Mouse (Mus musculus): ENCODE measurements at regions not wholly inside any gene's neighbourhood (a gene's known extent, or its start where the extent isn't known, plus 50 kb on each side); places are given as distances from the start of the nearest gene placed in this dataset.

GRCm38 (mm10) chr3:41276096-41276495, 193.2 kb upstream of the Pgrmc2 start:
- ATAC-seq (ENCODE audit: extremely low read depth, insufficient number of reproducible peaks, low FRiP score, poor library complexity, severe bottlenecking): no peak

GRCm38 (mm10) chr3:41268516-41268915, 185.7 kb upstream of the Pgrmc2 start:
- no peak for ATAC-seq (ENCODE audit: extremely low read depth, insufficient number of reproducible peaks, low FRiP score, poor library complexity, severe bottlenecking)

GRCm38 (mm10) chr3:41266216-41266615, 183.4 kb upstream of the Pgrmc2 start:
- ATAC-seq (ENCODE audit: extremely low read depth, insufficient number of reproducible peaks, low FRiP score, poor library complexity, severe bottlenecking): no peak

- ATAC-seq (ENCODE audit: extremely low read depth, insufficient number of reproducible peaks, low FRiP score, poor library complexity, severe bottlenecking): no peak
Observed at GRCm38 (mm10) chr3:41265399-41265798, 182.6 kb upstream of the Pgrmc2 start.

- no peak for ATAC-seq (ENCODE audit: extremely low read depth, insufficient number of reproducible peaks, low FRiP score, poor library complexity, severe bottlenecking)
Observed at GRCm38 (mm10) chr3:41258291-41258690, 175.4 kb upstream of the Pgrmc2 start.

- no peak for ATAC-seq (ENCODE audit: extremely low read depth, insufficient number of reproducible peaks, low FRiP score, poor library complexity, severe bottlenecking)
Observed at GRCm38 (mm10) chr3:41244960-41245359, 162.1 kb upstream of the Pgrmc2 start.

GRCm38 (mm10) chr3:41241856-41242552, 159.2 kb upstream of the Pgrmc2 start:
- ATAC-seq (ENCODE audit: extremely low read depth, insufficient number of reproducible peaks, low FRiP score, poor library complexity, severe bottlenecking): no peak

- no peak for ATAC-seq (ENCODE audit: extremely low read depth, insufficient number of reproducible peaks, low FRiP score, poor library complexity, severe bottlenecking)
Observed at GRCm38 (mm10) chr3:41239801-41240200, 157.0 kb upstream of the Pgrmc2 start.

- ATAC-seq (ENCODE audit: extremely low read depth, insufficient number of reproducible peaks, low FRiP score, poor library complexity, severe bottlenecking): no peak
Observed at GRCm38 (mm10) chr3:41239246-41239645, 156.4 kb upstream of the Pgrmc2 start.

- ATAC-seq (ENCODE audit: extremely low read depth, insufficient number of reproducible peaks, low FRiP score, poor library complexity, severe bottlenecking): no peak
Observed at GRCm38 (mm10) chr3:41238046-41238445, 155.2 kb upstream of the Pgrmc2 start.

- ATAC-seq (ENCODE audit: extremely low read depth, insufficient number of reproducible peaks, low FRiP score, poor library complexity, severe bottlenecking): no peak
Observed at GRCm38 (mm10) chr3:41235610-41236009, 152.8 kb upstream of the Pgrmc2 start.

GRCm38 (mm10) chr3:41234994-41235393, 152.1 kb upstream of the Pgrmc2 start:
- ATAC-seq (ENCODE audit: extremely low read depth, insufficient number of reproducible peaks, low FRiP score, poor library complexity, severe bottlenecking): no peak

- no peak for ATAC-seq (ENCODE audit: extremely low read depth, insufficient number of reproducible peaks, low FRiP score, poor library complexity, severe bottlenecking)
Observed at GRCm38 (mm10) chr3:41234191-41234590, 151.3 kb upstream of the Pgrmc2 start.

GRCm38 (mm10) chr3:41233439-41233838, 150.6 kb upstream of the Pgrmc2 start:
- ATAC-seq (ENCODE audit: extremely low read depth, insufficient number of reproducible peaks, low FRiP score, poor library complexity, severe bottlenecking): no peak

- no peak for ATAC-seq (ENCODE audit: extremely low read depth, insufficient number of reproducible peaks, low FRiP score, poor library complexity, severe bottlenecking)
Observed at GRCm38 (mm10) chr3:41230961-41231377, 148.1 kb upstream of the Pgrmc2 start.

GRCm38 (mm10) chr3:41229493-41229892, 146.6 kb upstream of the Pgrmc2 start:
- ATAC-seq (ENCODE audit: extremely low read depth, insufficient number of reproducible peaks, low FRiP score, poor library complexity, severe bottlenecking): no peak

GRCm38 (mm10) chr3:41228536-41228935, 145.7 kb upstream of the Pgrmc2 start:
- no peak for ATAC-seq (ENCODE audit: extremely low read depth, insufficient number of reproducible peaks, low FRiP score, poor library complexity, severe bottlenecking)

- no peak for ATAC-seq (ENCODE audit: extremely low read depth, insufficient number of reproducible peaks, low FRiP score, poor library complexity, severe bottlenecking)
Observed at GRCm38 (mm10) chr3:41220746-41221145, 137.9 kb upstream of the Pgrmc2 start.

GRCm38 (mm10) chr3:41217770-41218169, 134.9 kb upstream of the Pgrmc2 start:
- ATAC-seq (ENCODE audit: extremely low read depth, insufficient number of reproducible peaks, low FRiP score, poor library complexity, severe bottlenecking): no peak

- no peak for ATAC-seq (ENCODE audit: extremely low read depth, insufficient number of reproducible peaks, low FRiP score, poor library complexity, severe bottlenecking)
Observed at GRCm38 (mm10) chr3:41213533-41213932, 130.7 kb upstream of the Pgrmc2 start.

GRCm38 (mm10) chr3:41210333-41210732, 127.5 kb upstream of the Pgrmc2 start:
- no peak for ATAC-seq (ENCODE audit: extremely low read depth, insufficient number of reproducible peaks, low FRiP score, poor library complexity, severe bottlenecking)

All from neutrophil, adult 5-6 weeks (primary cell).